Mouse (Mus musculus): ENCODE results near the gene Tmc6. TPM values are rescaled to one million over a fixed set of nuclear protein-coding genes. Genes with fewer than 3 reads are reported as not detected.
A peak's percentile ranks its signal among the peaks of the same experiment; 100 is the strongest.

Tmc6 gene
- polyA plus RNA-seq, 1 experiment from 2014 or later = 13.3 TPM

DNA sequence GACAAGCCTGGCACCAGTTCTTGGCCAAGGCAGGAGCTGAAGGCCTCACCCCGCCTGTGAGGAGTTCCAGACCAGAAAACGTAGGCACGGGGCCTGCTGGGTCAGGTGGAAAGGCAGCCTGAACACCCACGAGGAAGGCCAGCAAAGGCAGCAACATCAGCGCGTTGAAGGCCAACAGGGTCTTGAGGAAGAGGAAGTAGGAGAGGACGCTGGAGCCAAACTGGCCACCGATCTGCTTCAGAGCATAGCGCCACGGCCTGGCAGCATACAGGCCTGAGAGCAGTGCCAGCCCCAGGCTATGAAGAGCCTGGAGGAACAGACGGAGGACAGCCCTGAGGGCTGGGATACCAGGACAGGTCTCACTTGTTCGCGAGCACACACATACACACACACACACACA lies 6.5 kb downstream of the Tmc6 start:
- WGBS = 87% methylated on average over 11 of the region's 13 CpGs

DNA sequence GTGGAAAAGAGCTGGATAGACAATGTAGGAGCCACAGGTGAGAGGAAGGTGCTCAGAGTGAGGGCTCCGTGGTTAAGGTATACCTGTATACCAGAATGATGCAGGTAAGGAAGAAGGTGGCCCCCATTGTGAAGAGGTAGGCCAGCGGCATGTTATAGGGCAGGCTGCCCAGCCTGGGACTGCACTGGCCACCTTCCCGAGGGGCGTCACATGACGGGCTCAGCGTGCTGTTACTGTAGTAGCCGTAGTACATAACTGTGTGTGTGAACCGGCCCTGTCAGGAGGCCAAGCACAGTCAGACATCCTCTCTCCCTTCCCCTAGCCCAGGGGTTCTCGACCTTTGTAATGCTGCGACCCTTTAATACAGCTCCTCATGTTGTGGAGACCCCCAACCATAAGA lies 7.1 kb downstream of the Tmc6 start:
- DNase-seq (ENCODE audit: low spot score) = no peak
- H3K9me3 ChIP-seq = no peaks in the 10 kb centered on the region
- H3K27me3 ChIP-seq (ENCODE audit: insufficient read depth, poor library complexity, severe bottlenecking) = peaks cover 14% of the 10 kb centered on the region
- peaks cover 36% of the 10 kb centered on the region for H3K36me3 ChIP-seq
- H3K4me3 ChIP-seq = no peak overlapping the region
- peaks cover 26% of the 10 kb centered on the region for H3K4me1 ChIP-seq (replicated peaks)
- 95% methylated on average over 10 of the region's 10 CpGs for WGBS
- no peak overlapping the region for H3K27ac ChIP-seq

More for the DNA sequence above, 6.5 kb downstream of the Tmc6 start:
- Histone ChIP-seq H3K9me3 (no peaks in the 10 kb centered on the region), H3K4me1 (replicated peaks) (peaks cover 32% of the 10 kb centered on the region), H3K27ac (peak overlapping the region; percentile 17; the same call in 1 of the 2 replicates), H3K27me3 (ENCODE audit: insufficient read depth, poor library complexity, severe bottlenecking) (peaks cover 20% of the 10 kb centered on the region), H3K36me3 (peaks cover 32% of the 10 kb centered on the region), H3K4me3 (no peak overlapping the region)
- no peak for DNase-seq (ENCODE audit: low spot score)

DNA sequence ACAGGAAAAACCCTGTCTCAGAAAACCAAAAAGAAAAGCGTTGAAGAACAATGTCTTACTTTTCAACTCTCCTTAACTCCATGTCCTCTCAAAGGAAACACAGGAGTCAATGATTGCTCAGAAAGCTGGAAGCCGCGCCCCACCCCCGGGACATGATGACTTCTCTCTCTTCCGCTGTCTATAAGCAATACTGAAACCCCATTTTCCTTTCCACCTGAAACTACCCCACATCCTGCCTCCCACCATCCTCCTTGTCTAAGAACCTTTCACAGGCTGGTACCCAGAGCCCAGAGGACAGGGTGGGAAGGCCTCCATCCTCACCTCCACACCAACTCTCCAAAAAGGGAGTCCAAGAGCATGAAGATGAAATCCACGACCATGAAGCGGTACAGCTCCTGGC lies 9.6 kb downstream of the Tmc6 start:
- H3K9me3 ChIP-seq = no peaks in the 10 kb centered on the region
- no peak for DNase-seq (ENCODE audit: low spot score)
- no peaks in the 10 kb centered on the region for H3K27me3 ChIP-seq (ENCODE audit: insufficient read depth, poor library complexity, severe bottlenecking)
- peak overlapping the region; percentile 40; the same call in 1 of the 2 replicates for H3K27ac ChIP-seq
- H3K4me3 ChIP-seq = no peak overlapping the region
- 96% methylated on average over 7 of the region's 7 CpGs for WGBS
- H3K4me1 ChIP-seq (replicated peaks) = peaks cover 10% of the 10 kb centered on the region
- peaks cover 47% of the 10 kb centered on the region for H3K36me3 ChIP-seq

DNA sequence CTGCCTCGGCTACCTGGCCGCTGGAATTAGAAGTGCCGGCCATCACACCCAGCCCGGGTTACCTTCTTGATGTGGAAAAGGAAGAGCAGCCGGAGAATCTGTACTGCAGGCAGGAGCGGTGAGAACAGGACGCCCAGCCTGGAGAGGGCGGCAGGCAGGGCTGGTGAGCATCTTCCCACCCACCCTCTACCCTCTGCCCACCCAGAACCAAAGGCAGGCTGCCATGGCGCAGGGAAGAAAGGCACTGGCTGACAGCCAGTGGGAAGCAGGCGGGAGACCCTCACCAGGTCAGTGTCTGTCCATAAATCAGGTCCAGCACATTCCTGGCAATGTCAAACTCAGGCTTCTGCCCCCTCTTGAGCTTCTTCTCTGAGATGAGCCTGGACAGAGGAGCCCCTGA lies 11.6 kb downstream of the Tmc6 start:
- peaks cover 55% of the 10 kb centered on the region for H3K36me3 ChIP-seq
- H3K4me1 ChIP-seq (replicated peaks) = peaks cover 9% of the 10 kb centered on the region; the same call in 1 of the 2 replicates
- H3K4me3 ChIP-seq = no peak overlapping the region
- DNase-seq (ENCODE audit: low spot score) = no peak
- 0 out of 2 replicates have a peak overlapping the region, but pooled peaks have one; percentile 3 for H3K27ac ChIP-seq
- H3K9me3 ChIP-seq = no peaks in the 10 kb centered on the region
- WGBS = 86% methylated on average over 10 of the region's 10 CpGs
- H3K27me3 ChIP-seq (ENCODE audit: insufficient read depth, poor library complexity, severe bottlenecking) = no peaks in the 10 kb centered on the region

DNA sequence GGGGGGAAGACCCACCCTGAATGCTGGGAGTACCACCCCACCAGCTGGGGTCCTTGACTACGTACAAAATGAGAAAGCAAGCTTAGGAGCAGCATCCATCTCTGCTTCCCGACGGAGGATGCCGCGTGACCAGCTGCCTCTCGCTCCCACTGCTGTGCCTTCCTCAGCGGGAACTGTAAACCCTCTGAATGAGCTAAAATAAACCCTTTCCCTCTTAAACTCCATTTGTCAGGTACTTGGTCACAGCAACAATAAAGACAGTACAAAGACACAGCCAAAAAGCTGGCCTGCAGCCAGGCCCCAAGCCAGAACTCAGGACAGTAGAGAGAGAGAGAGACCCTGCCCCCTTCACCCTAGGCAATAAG lies 12.3 kb downstream of the Tmc6 start:
- no peak overlapping the region for H3K4me3 ChIP-seq
- peaks cover 55% of the 10 kb centered on the region for H3K36me3 ChIP-seq
- no peaks in the 10 kb centered on the region for H3K27me3 ChIP-seq (ENCODE audit: insufficient read depth, poor library complexity, severe bottlenecking)
- H3K27ac ChIP-seq = peak overlapping the region; percentile 62; the same call in 1 of the 2 replicates
- H3K4me1 ChIP-seq (replicated peaks) = peaks cover 9% of the 10 kb centered on the region; the same call in 1 of the 2 replicates
- no peak for DNase-seq (ENCODE audit: low spot score)
- WGBS = 90% methylated on average over 7 of the region's 7 CpGs
- no peaks in the 10 kb centered on the region for H3K9me3 ChIP-seq

DNA sequence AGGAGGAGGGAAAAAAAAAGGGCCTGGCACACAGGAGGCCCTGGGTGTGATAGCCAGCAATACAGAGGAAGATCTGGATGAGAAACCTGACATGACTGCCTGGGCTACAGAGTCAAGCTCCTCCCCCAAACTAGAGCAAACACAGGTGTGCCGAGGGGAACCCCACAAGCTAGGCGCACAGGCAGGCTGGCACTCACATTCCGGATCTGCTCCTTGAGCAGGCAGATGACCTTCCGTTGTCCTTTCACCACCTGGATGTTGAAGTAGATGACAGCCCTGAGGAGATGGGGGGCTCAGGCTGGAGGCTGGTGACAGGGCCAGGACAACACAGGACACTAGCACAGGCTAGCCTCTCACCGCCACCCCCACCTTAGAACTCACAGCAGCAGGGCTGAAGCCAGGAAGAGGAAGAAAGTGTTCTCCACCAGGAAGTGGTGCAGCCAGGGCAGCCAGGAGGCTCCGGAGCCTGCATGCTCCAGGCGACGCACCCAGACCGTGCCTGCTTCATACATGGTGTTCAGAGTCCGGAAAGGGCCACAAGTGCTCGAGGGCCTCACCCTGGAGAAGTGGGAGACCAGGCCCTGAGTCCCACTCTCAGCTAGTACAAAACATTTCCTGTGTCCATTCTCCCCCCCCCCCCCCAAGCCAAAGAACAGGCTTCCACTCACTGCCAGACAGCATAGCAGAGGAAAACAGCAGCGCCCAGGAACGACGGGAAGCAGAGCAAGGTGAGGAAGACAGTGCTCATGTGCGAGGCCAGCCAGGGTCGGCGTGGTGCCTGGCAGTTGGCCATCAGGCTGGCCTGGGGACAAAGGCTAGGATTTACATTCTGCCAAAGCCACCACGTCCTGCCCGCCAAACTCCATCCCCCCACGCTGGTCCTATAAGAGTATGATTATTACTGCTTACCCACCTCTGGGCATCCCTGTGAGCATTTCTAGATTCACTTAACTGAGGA lies 13.0 kb downstream of the Tmc6 start:
- Histone ChIP-seq H3K27ac (peak overlapping the region; percentile 62), H3K27me3 (ENCODE audit: insufficient read depth, poor library complexity, severe bottlenecking) (no peaks in the 10 kb centered on the region), H3K9me3 (no peaks in the 10 kb centered on the region), H3K36me3 (peaks cover 59% of the 10 kb centered on the region), H3K4me1 (replicated peaks) (peaks cover 9% of the 10 kb centered on the region; the same call in 1 of the 2 replicates), H3K4me3 (no peak overlapping the region)
- peak; percentile 2 for DNase-seq (ENCODE audit: low spot score)
- WGBS = 89% methylated on average over 20 of the region's 20 CpGs

DNA sequence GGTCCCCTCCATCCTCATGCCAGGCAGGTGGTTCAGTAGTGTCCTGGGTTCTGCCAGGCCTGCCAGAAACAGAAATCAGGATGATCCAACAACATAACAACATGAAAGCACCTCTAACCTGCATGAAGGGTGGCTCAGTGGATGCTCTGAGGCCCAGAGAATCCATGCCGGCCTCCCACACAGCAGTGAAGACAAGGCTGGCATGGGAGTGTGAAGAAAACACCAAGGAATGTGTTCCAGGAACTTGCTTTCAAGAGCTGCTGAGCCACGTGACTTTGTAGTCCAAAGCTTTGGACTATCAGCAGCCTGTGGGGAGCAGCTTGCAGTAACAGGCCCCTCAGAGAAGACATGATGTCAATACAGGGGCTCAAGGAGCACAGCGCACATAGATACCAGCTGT lies 15.7 kb downstream of the Tmc6 start:
- H3K36me3 ChIP-seq = peaks cover 67% of the 10 kb centered on the region
- no peak for DNase-seq (ENCODE audit: low spot score)

DNA sequence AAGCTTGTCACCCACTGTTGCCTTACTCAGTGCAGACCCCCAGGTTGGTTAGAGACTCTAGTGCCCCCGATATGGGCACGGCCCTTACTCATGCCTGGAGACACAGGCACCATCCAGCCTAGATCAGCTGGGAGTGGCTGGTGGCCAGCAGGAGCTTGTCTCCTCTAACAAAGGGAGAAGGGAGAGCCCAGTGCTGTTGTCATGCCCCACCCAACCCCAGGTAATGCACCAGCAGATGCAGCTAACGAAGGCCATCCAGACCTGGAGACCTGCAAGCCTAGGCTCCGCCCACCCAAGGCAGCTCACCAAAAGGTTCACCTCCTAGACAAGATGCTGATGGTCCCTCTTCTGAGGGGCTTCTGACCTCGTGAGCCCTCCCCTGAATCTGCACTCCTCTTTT lies 16.6 kb downstream of the Tmc6 start:
- peak overlapping the region; percentile 23; the same call in 1 of the 2 replicates for H3K27ac ChIP-seq
- WGBS = 87% methylated on average over 5 of the region's 5 CpGs
- H3K4me1 ChIP-seq (replicated peaks) = peaks cover 9% of the 10 kb centered on the region; the same call in 1 of the 2 replicates
- H3K27me3 ChIP-seq (ENCODE audit: insufficient read depth, poor library complexity, severe bottlenecking) = no peaks in the 10 kb centered on the region
- no peaks in the 10 kb centered on the region for H3K9me3 ChIP-seq
- H3K36me3 ChIP-seq = peaks cover 75% of the 10 kb centered on the region
- no peak overlapping the region for H3K4me3 ChIP-seq
- no peak for DNase-seq (ENCODE audit: low spot score)

More for the DNA sequence above, 15.7 kb downstream of the Tmc6 start:
- Histone ChIP-seq H3K27me3 (ENCODE audit: insufficient read depth, poor library complexity, severe bottlenecking) (no peaks in the 10 kb centered on the region), H3K27ac (no peak overlapping the region), H3K4me1 (replicated peaks) (peaks cover 9% of the 10 kb centered on the region; the same call in 1 of the 2 replicates), H3K9me3 (no peaks in the 10 kb centered on the region), H3K4me3 (no peak overlapping the region)
- WGBS = 85% methylated on average over 3 of the region's 3 CpGs

DNA sequence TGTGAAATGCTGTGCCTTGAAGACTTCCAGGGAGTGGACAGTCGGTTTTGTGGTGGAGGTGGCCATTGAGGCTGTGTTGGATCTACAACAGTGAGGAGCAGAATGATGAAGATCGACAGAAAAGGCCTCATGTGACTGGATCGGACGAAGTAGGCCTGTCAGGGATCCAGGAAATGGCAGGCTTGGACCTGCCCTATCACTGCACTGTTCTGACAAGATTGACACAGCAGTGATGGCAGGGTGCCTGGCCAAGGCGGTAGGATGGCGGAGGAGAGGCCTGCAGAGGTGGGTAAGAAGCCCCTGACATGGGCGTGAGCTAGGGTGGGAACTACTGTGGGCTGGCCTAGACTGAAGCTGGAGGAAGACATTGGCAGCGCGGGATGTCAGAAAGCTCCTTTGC lies 17.7 kb downstream of the Tmc6 start:
- no peaks in the 10 kb centered on the region for H3K27me3 ChIP-seq (ENCODE audit: insufficient read depth, poor library complexity, severe bottlenecking)

DNA sequence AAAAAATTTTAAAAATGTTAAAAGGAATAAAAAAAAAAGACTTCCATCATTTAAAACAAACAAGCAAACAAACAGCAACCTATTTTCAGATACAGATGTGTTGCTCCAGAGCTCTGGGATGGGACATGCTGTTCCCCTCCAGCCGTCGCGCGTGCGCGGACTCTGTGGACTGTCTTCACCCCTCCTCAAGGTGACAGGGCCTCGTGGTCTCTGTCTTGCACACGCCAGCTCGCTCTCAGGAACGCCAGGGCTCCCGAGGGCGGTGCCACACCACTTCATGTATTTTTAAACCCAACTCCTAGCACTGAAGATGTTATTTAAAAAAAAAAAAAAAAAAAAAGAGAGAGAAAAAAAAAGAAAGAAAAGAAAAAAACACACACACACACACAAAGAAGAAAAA lies 19.8 kb downstream of the Tmc6 start:
- no peak overlapping the region for H3K27ac ChIP-seq
- no peaks in the 10 kb centered on the region for H3K4me1 ChIP-seq (replicated peaks)
- WGBS = 94% methylated on average over 12 of the region's 12 CpGs
- no peaks in the 10 kb centered on the region for H3K27me3 ChIP-seq (ENCODE audit: insufficient read depth, poor library complexity, severe bottlenecking)
- H3K36me3 ChIP-seq = peaks cover 92% of the 10 kb centered on the region
- no peak overlapping the region for H3K4me3 ChIP-seq
- no peaks in the 10 kb centered on the region for H3K9me3 ChIP-seq
- DNase-seq (ENCODE audit: low spot score) = no peak

More for the DNA sequence above, 17.7 kb downstream of the Tmc6 start:
- Histone ChIP-seq H3K4me1 (replicated peaks) (peaks cover 5% of the 10 kb centered on the region; the same call in 1 of the 2 replicates), H3K4me3 (no peak overlapping the region), H3K9me3 (no peaks in the 10 kb centered on the region), H3K36me3 (peaks cover 76% of the 10 kb centered on the region), H3K27ac (no peak overlapping the region)
- DNase-seq (ENCODE audit: low spot score) = no peak
- 91% methylated on average over 9 of the region's 9 CpGs for WGBS

DNA sequence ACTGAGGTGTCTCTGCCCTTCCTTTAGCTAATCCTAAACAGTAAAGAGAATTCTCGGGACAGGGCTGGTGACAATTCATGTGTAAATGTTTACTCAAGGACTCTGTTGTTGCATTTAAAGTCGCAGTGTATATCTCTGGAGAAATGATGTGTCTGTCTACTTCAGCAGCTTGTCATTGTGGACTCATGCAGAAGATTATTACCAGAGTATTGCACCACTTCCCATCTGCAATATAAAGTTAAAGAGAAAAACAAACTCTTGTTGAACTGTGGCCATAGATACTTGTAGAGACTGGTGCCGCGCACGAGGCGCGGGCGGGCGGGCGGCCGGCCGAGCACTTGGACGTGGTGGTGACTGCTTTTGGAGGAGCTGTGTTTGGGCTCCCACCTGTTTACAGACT lies 20.2 kb downstream of the Tmc6 start:
- no peaks in the 10 kb centered on the region for H3K27me3 ChIP-seq (ENCODE audit: insufficient read depth, poor library complexity, severe bottlenecking)
- H3K4me3 ChIP-seq = no peak overlapping the region
- H3K27ac ChIP-seq = no peak overlapping the region
- H3K36me3 ChIP-seq = peaks cover 96% of the 10 kb centered on the region
- 94% methylated on average over 13 of the region's 13 CpGs for WGBS
- no peaks in the 10 kb centered on the region for H3K4me1 ChIP-seq (replicated peaks)
- H3K9me3 ChIP-seq = no peaks in the 10 kb centered on the region
- no peak for DNase-seq (ENCODE audit: low spot score)

DNA sequence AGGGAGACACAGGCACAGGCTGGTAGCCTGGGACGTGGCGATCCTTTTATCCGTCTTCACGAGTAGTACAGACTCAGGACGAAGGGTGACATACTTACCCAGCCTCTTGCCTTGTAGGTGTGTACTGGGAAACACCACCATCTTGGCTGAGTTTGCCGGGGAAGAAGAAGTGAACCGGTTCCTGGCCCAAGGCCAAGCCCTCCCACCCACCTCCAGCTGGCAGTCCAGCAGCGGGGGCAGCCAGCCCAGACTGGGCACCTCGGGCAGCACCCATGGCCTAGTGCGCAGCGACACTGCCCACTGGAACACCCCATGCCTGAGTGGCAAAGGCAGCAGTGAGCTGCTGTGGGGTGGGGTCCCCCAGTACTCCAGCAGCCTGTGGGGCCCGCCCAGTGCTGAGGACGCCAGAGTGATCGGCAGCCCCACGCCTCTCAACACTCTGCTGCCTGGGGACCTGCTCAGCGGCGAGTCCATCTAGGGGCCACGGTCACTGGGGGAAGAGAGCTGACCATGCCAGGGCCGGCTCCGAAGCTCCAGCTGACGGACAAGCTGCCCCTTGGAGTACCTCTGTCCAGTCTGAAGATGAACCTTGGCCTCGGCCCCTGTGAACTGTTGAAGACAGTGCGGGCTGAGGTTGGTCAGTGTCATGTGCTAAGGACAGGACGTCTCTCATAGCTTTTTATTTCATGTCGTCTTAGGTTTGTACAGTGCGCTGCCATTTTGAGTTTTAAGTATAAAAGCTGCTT lies 21.5 kb downstream of the Tmc6 start:
- Histone ChIP-seq H3K27ac (no peak overlapping the region), H3K4me1 (replicated peaks) (no peaks in the 10 kb centered on the region), H3K9me3 (no peaks in the 10 kb centered on the region), H3K36me3 (peaks cover 96% of the 10 kb centered on the region), H3K4me3 (no peak overlapping the region), H3K27me3 (ENCODE audit: insufficient read depth, poor library complexity, severe bottlenecking) (no peaks in the 10 kb centered on the region)
- WGBS = 96% methylated on average over 26 of the region's 26 CpGs
- DNase-seq (ENCODE audit: low spot score) = no peak

DNA sequence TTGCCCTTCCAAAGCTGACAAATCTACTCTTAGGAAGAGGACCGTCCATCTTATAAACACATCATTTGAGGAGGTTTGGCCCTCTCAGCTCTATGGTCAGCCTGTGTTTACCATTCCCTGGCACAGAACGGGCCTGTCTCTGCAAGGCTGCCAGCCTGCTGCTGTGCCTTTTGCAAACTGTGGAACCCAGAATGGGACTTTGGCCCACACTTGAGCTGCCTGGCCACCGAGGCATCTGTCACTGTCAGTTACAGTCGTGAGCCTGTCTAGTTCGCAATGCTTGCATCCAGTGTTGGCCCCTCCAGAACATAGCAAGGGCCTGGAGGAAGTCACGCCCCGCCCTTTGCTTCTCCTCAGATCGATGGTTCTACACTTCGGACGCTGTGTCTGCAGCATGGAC lies 22.7 kb downstream of the Tmc6 start:
- H3K27ac ChIP-seq = no peak overlapping the region
- H3K4me1 ChIP-seq (replicated peaks) = no peaks in the 10 kb centered on the region
- WGBS = 95% methylated on average over 10 of the region's 10 CpGs
- peaks cover 96% of the 10 kb centered on the region for H3K36me3 ChIP-seq
- H3K27me3 ChIP-seq (ENCODE audit: insufficient read depth, poor library complexity, severe bottlenecking) = no peaks in the 10 kb centered on the region
- no peak for DNase-seq (ENCODE audit: low spot score)
- H3K9me3 ChIP-seq = no peaks in the 10 kb centered on the region
- no peak overlapping the region for H3K4me3 ChIP-seq
